In genomic region chr13:16512876-16513275, GRCm38 (mm10) we compare ENCODE assay signal across 19 mouse cellular contexts.
"Had no signal": no experiment of that assay in that cellular context is flagged by ENCODE, and none has a peak within 500 bp of the region (broad histone marks: within the 10 kb centered on the region; RNA-seq: fewer than 3 reads in every experiment).

No protein-coding gene starts in this region.

- H3K4me2 ChIP-seq: lung, embryonic 15.5 days; midbrain, embryonic 11.5 days; midbrain, embryonic 13.5 days; midbrain, embryonic 15.5 days; neural tube, embryonic 12.5 days had no signal

- DNase-seq: lung, adult 2 months; lung, postnatal 14 days; lung, postnatal 36 days; retina, postnatal 1 day; right cerebral cortex, adult 18-20 months; right cerebral cortex, postnatal 25 days; right cerebral cortex, postnatal 4 days; spleen, adult 18-20 months; thymus, adult 2 months; thymus, postnatal 25 days; thymus, postnatal 4 days had no signal

- H3K9ac ChIP-seq: lung, embryonic 15.5 days; midbrain, embryonic 13.5 days; midbrain, embryonic 15.5 days; neural tube, embryonic 12.5 days had no signal

- H3K4me1 ChIP-seq: lung, embryonic 15.5 days; megakaryocyte, embryonic 14.5 days; midbrain, embryonic 13.5 days; midbrain, embryonic 15.5 days; neural tube, embryonic 12.5 days had no signal

- H3K9me3 ChIP-seq: lung, embryonic 15.5 days; megakaryocyte, embryonic 14.5 days; midbrain, embryonic 13.5 days; midbrain, embryonic 15.5 days; neural tube, embryonic 12.5 days had no signal

- H3K4me3 ChIP-seq: lung, embryonic 15.5 days; megakaryocyte, embryonic 14.5 days; midbrain, embryonic 13.5 days; midbrain, embryonic 15.5 days; neural tube, embryonic 12.5 days had no signal

- H3K27ac ChIP-seq: lung, embryonic 15.5 days; macrophage; midbrain, embryonic 13.5 days; midbrain, embryonic 15.5 days; neural tube, embryonic 12.5 days had no signal

- H3K27me3 ChIP-seq: lung, embryonic 15.5 days; megakaryocyte, embryonic 14.5 days; midbrain, embryonic 13.5 days; midbrain, embryonic 15.5 days; neural tube, embryonic 12.5 days had no signal

- H3K36me3 ChIP-seq: lung, embryonic 15.5 days; midbrain, embryonic 13.5 days; midbrain, embryonic 15.5 days; neural tube, embryonic 12.5 days had no signal

- ATAC-seq: lung, postnatal 0 days; midbrain, embryonic 13.5 days; midbrain, embryonic 15.5 days had no signal
